Mouse (Mus musculus): ENCODE measurements at regions not wholly inside any gene's neighbourhood (a gene's known extent, or its start where the extent isn't known, plus 50 kb on each side); places are given as distances from the start of the nearest gene placed in this dataset.

- no peak for TF ChIP-seq CTCF (IDR thresholded peaks at IDR 0.05; ENCODE audit: low read depth)
- H3K4me3 ChIP-seq (replicated peaks; ENCODE audit: low read depth, low read length), result no peak overlapping the region
- 91% methylated on average over 3 of the region's 3 CpGs for WGBS
- H3K27ac ChIP-seq, result no peak overlapping the region
- H3K36me3 ChIP-seq (ENCODE audit: insufficient read depth, low read length), result no peaks in the 10 kb centered on the region
- H3K27me3 ChIP-seq (ENCODE audit: insufficient read depth, low read length), result no peaks in the 10 kb centered on the region
- H3K4me1 ChIP-seq (replicated peaks; ENCODE audit: insufficient read depth, low read length), result no peaks in the 10 kb centered on the region
- H3K9ac ChIP-seq (ENCODE audit: low read depth, low read length), result no peak overlapping the region
- H3K9me3 ChIP-seq (replicated peaks; ENCODE audit: low read length), result no peaks in the 10 kb centered on the region
- DNase-seq (ENCODE audit: low spot score), result no peak
- H3K4me2 ChIP-seq (ENCODE audit: low read length), result no peak overlapping the region
- no peak for ATAC-seq (replicated peaks; ENCODE audit: low FRiP score, low read depth)
Observed at GRCm38 (mm10) chr15:6065100-6065499, 234.5 kb upstream of the Dab2 start.

GRCm38 (mm10) chr15:6067380-6067779 is 232.2 kb upstream of the Dab2 start:
- no peak overlapping the region for H3K4me3 ChIP-seq (replicated peaks; ENCODE audit: low read depth, low read length)
- DNase-seq (ENCODE audit: low spot score), result no peak
- no peaks in the 10 kb centered on the region for H3K27me3 ChIP-seq (ENCODE audit: insufficient read depth, low read length)
- no peak overlapping the region for H3K9ac ChIP-seq (ENCODE audit: low read depth, low read length)
- no peak overlapping the region for H3K4me2 ChIP-seq (ENCODE audit: low read length)
- no peak for ATAC-seq (replicated peaks; ENCODE audit: low FRiP score, low read depth)
- no peak overlapping the region for H3K27ac ChIP-seq
- H3K4me1 ChIP-seq (replicated peaks; ENCODE audit: insufficient read depth, low read length), result no peaks in the 10 kb centered on the region
- no peaks in the 10 kb centered on the region for H3K36me3 ChIP-seq (ENCODE audit: insufficient read depth, low read length)
- H3K9me3 ChIP-seq (replicated peaks; ENCODE audit: low read length), result no peaks in the 10 kb centered on the region
- 83% methylated on average over 6 of the region's 6 CpGs for WGBS
- TF ChIP-seq CTCF (IDR thresholded peaks at IDR 0.05; ENCODE audit: low read depth), result no peak

- no peak for TF ChIP-seq CTCF (IDR thresholded peaks at IDR 0.05; ENCODE audit: low read depth)
- no peaks in the 10 kb centered on the region for H3K4me1 ChIP-seq (replicated peaks; ENCODE audit: insufficient read depth, low read length)
- WGBS, result 90% methylated on average over 8 of the region's 8 CpGs
- H3K9ac ChIP-seq (ENCODE audit: low read depth, low read length), result no peak overlapping the region
- no peak overlapping the region for H3K27ac ChIP-seq
- ATAC-seq (replicated peaks; ENCODE audit: low FRiP score, low read depth) (no peak), DNase-seq (ENCODE audit: low spot score) (no peak)
- no peak overlapping the region for H3K4me3 ChIP-seq (replicated peaks; ENCODE audit: low read depth, low read length)
- H3K36me3 ChIP-seq (ENCODE audit: insufficient read depth, low read length), result no peaks in the 10 kb centered on the region
- no peak overlapping the region for H3K4me2 ChIP-seq (ENCODE audit: low read length)
- H3K27me3 ChIP-seq (ENCODE audit: insufficient read depth, low read length), result no peaks in the 10 kb centered on the region
- no peaks in the 10 kb centered on the region for H3K9me3 ChIP-seq (replicated peaks; ENCODE audit: low read length)
Observed at GRCm38 (mm10) chr15:6068371-6068770, 231.2 kb upstream of the Dab2 start.

GRCm38 (mm10) chr15:6071873-6072272 is 227.7 kb upstream of the Dab2 start:
- ATAC-seq (replicated peaks; ENCODE audit: low FRiP score, low read depth) (no peak), DNase-seq (ENCODE audit: low spot score) (no peak)
- no peak overlapping the region for H3K4me2 ChIP-seq (ENCODE audit: low read length)
- no peak overlapping the region for H3K27ac ChIP-seq
- no peak overlapping the region for H3K4me3 ChIP-seq (replicated peaks; ENCODE audit: low read depth, low read length)
- no peaks in the 10 kb centered on the region for H3K27me3 ChIP-seq (ENCODE audit: insufficient read depth, low read length)
- no peaks in the 10 kb centered on the region for H3K9me3 ChIP-seq (replicated peaks; ENCODE audit: low read length)
- no peaks in the 10 kb centered on the region for H3K36me3 ChIP-seq (ENCODE audit: insufficient read depth, low read length)
- H3K4me1 ChIP-seq (replicated peaks; ENCODE audit: insufficient read depth, low read length), result no peaks in the 10 kb centered on the region
- no peak for TF ChIP-seq CTCF (IDR thresholded peaks at IDR 0.05; ENCODE audit: low read depth)
- no peak overlapping the region for H3K9ac ChIP-seq (ENCODE audit: low read depth, low read length)

GRCm38 (mm10) chr15:6072920-6073319 is 226.7 kb upstream of the Dab2 start:
- H3K9me3 ChIP-seq (replicated peaks; ENCODE audit: low read length), result no peaks in the 10 kb centered on the region
- ATAC-seq (replicated peaks; ENCODE audit: low FRiP score, low read depth), result no peak
- no peak for DNase-seq (ENCODE audit: low spot score)
- H3K27me3 ChIP-seq (ENCODE audit: insufficient read depth, low read length), result no peaks in the 10 kb centered on the region
- H3K9ac ChIP-seq (ENCODE audit: low read depth, low read length), result no peak overlapping the region
- no peak overlapping the region for H3K27ac ChIP-seq
- no peak for TF ChIP-seq CTCF (IDR thresholded peaks at IDR 0.05; ENCODE audit: low read depth)
- WGBS, result 70% methylated on average over 3 of the region's 3 CpGs
- no peak overlapping the region for H3K4me2 ChIP-seq (ENCODE audit: low read length)
- no peaks in the 10 kb centered on the region for H3K36me3 ChIP-seq (ENCODE audit: insufficient read depth, low read length)
- no peak overlapping the region for H3K4me3 ChIP-seq (replicated peaks; ENCODE audit: low read depth, low read length)
- no peaks in the 10 kb centered on the region for H3K4me1 ChIP-seq (replicated peaks; ENCODE audit: insufficient read depth, low read length)

- H3K4me3 ChIP-seq (replicated peaks; ENCODE audit: low read depth, low read length), result no peak overlapping the region
- TF ChIP-seq CTCF (IDR thresholded peaks at IDR 0.05; ENCODE audit: low read depth), result peak; percentile 84
- 31% methylated on average over 8 of the region's 8 CpGs for WGBS
- no peaks in the 10 kb centered on the region for H3K4me1 ChIP-seq (replicated peaks; ENCODE audit: insufficient read depth, low read length)
- peak overlapping the region; percentile 27 for H3K4me2 ChIP-seq (ENCODE audit: low read length)
- H3K9me3 ChIP-seq (replicated peaks; ENCODE audit: low read length), result no peaks in the 10 kb centered on the region
- peak; percentile 75; the same call in 1 of the 2 replicates for ATAC-seq (replicated peaks; ENCODE audit: low FRiP score, low read depth)
- H3K9ac ChIP-seq (ENCODE audit: low read depth, low read length), result no peak overlapping the region
- no peaks in the 10 kb centered on the region for H3K36me3 ChIP-seq (ENCODE audit: insufficient read depth, low read length)
- H3K27me3 ChIP-seq (ENCODE audit: insufficient read depth, low read length), result no peaks in the 10 kb centered on the region
- DNase-seq (ENCODE audit: low spot score), result peak; percentile 80
- peak overlapping the region; percentile 48; the same call in 1 of the 2 replicates for H3K27ac ChIP-seq
Observed at GRCm38 (mm10) chr15:6080714-6081635, 218.6 kb upstream of the Dab2 start.

Data from kidney, postnatal 0 days (tissue).